Mouse (Mus musculus): ENCODE results near the gene Inpp5d.

Inpp5d gene

DNA sequence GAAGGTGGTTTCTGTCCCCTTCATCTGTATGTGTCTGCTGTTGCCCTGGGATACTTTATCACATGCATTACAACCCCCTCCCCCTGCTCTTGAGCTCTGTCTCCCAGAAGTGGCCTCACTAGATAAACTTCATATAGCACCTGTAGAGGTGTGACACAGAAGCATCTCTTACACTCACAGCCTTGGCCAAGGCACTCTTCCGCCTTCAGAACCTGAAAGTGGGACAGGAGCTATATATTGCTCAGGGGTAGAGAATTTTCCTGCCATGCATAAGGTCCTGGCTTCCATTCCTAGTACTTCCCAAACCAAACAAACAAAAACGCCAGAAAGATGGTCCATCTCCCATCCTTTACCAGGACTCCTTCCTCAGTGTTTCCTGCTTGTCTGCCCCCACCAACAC is 84.1 kb downstream of the Inpp5d start:
- DNase-seq (ENCODE audit: low spot score in 2 of 2), result no peak

DNA sequence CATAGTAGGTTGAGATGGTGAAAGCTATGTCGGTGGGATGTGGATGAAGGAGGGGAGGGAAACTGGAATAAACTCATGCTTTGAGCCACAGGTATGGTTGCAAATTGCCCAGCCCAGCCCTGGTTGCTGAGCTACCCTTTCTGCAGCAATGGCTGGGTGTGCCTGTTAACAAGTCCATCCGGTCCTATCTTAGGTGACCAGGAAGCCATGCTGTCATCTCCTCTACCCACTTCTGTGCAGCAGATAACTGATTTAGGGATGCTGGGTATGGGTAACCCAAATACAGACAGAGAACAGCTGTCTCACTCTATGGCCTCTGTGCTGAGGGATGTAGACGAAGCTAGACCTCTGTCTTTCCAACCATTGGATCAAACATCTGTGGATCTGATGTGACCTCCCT is 86.2 kb downstream of the Inpp5d start:
- peak in 1 of 2 experiments; percentile 52 for DNase-seq (ENCODE audit: low spot score in 2 of 2)

DNA sequence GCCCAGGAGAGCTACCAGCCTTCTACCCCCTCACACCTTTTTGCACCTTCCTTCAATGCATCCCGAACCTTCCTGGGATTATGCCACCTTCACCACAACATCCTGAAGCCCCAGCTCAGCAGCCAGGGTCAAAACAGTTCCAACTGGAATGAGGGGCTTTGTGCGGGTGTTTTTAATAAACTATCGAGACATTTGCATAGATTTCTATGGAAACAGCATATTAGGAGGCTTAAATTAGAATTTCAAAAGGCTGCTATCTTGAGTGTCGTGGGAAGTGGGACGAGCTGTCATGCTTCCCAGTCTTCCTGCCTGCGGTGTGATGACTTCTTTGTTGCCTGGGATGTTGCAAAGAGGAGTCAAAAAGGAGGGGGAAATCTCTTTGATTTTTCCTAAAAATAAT is 88.9 kb downstream of the Inpp5d start:
- no peak for DNase-seq (ENCODE audit: low spot score in 2 of 2)

- DNase-seq (ENCODE audit: low spot score in 2 of 2), result no peak
Measured at GRCm38 (mm10) chr1:87709661-87710270, 89.7 kb downstream of the Inpp5d start.

GRCm38 (mm10) chr1:87711938-87712613 is 92.0 kb downstream of the Inpp5d start:
- DNase-seq (ENCODE audit: low spot score in 2 of 2), result peak in 1 of 2 experiments; percentile 50

GRCm38 (mm10) chr1:87712614-87712971 is 92.5 kb downstream of the Inpp5d start:
- DNase-seq (ENCODE audit: low spot score in 2 of 2), result no peak

DNA sequence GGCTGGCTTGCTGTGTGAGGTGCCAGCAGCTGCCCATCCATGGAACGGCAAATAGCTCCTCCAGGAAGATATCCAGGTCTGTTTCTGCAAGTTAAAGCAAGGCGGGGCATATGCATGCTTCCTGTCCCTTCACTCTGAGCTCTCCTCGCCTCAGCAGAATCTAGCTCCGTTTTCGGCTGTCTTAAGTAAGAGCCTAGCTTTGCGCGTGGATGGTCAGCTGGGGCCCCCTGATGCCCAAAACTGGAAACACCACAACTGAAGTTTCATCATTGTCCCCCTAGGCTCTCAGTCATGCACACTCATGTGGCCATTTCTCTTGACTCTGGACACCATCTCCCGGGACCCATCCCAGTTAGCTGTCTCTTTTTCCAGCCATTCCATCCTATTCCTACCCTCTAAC is 101.3 kb downstream of the Inpp5d start:
- no peak for DNase-seq (ENCODE audit: low spot score in 2 of 2)

DNA sequence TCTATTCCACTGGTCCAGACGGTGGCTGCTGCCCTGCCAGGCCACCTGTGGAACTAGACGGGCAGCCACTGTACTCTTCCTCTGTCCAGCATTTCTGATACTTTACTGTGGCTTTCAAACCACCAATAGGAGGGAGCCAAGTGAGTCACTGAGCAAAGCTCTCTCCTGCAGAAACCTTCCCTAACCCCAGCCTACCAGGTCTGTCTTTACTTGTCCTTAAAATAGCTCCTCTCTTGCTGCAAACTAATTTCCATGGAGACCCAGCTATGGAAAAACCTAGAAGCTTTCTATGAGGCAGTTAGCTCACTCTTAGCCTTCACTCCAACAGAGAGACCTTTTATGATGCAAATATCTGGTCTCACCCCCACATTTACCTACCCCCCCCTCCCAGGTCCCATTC is 102.0 kb downstream of the Inpp5d start:
- DNase-seq (ENCODE audit: low spot score in 2 of 2), result no peak

- no peak for DNase-seq (ENCODE audit: low spot score in 2 of 2)
Measured at GRCm38 (mm10) chr1:87723351-87723750, 103.2 kb downstream of the Inpp5d start.

DNA sequence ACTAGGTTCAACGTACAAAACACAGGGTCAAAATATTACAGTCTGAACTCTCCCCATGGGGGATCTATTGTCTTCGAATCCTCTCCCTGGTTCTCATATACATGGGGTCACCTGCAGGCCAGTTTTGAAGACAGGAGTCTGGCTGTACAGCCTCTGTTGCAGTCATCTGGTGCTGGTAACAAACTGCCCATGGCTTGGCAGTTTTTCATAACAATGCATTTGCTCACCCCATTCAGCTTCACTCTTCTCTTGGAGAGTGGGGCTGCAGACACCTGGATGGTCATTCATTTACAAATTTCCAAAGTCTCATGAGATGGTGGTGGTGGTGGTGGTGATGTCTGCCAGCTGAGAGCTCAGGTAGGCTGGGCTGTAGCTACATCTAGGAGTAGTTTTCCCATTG is 109.0 kb downstream of the Inpp5d start:
- DNase-seq (ENCODE audit: low spot score in 2 of 2), result no peak

DNA sequence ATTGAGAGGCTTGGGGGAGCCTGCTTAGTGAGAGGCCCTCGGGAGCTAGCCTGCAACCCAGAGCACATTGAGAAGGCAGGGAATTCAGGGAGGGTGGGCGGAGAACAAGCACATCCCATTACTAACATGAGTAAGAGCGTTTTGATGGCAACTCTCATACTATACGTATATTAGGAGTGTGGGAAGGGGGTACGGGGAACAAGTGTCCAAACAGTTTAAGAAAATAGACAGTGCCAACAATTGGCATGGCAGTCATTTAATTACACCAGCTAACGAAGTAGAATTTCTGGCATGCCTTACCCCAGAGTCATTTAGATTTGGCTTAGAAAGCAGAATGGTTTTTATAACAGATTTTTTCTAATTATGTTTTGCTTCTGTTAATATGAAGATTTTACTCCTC is 109.7 kb downstream of the Inpp5d start:
- no peak for DNase-seq (ENCODE audit: low spot score in 2 of 2)

- no peak for DNase-seq (ENCODE audit: low spot score in 2 of 2)
Measured at GRCm38 (mm10) chr1:87730271-87730670, 110.2 kb downstream of the Inpp5d start.

DNA sequence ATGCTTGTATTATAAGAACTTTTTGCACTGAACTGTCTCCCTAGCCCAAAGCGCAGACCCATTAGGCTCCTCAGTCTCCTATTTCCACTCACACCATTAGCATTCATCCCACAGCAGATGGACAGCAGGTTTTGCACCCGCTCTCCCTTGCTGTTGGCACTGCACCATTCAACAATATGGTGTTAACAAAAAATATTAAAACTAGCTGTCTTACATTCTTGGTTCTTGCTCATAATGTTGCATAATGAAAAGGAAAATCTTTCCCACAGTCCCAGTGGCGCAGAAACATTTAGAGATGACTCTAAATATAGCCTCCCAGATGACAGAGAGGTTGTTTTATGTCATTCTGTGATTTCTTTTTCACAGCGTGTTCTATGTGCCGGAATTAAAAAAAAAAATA is 113.1 kb downstream of the Inpp5d start:
- DNase-seq (ENCODE audit: low spot score in 2 of 2), result no peak

- DNase-seq (ENCODE audit: low spot score in 2 of 2), result no peak
Measured at GRCm38 (mm10) chr1:87734153-87734552, 114.0 kb downstream of the Inpp5d start.

DNA sequence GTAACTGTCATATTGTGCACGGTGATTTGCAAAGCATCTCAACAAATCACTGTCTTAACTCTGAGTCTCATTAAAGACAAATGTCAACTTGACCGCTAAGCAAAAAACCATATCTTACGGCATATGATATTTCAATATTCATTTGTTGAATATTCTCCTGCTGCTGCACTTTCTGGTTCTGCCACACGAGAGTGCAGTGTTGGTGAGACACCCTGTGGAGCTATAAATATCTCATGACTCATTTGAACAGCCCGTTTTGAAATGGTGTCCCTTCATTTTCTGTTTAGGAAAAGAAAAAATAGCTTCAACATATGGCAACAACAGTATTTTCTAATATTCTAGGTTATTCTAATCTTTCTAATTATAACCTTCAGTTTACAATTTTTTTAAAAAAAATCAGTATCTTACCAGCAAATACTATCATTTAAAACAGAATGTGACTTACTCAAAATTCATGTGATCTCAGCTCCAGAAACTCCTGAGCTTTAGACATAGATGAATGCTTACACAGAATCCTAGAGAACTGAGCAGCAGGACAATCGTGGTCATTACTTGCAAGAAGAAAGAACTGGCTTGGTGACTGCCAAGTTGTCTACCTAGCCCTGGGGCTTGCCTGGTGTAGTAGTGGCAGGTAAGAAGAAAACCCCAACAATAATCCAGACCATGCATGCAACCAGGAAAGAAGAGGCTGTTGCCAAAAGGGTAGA is 120.6 kb downstream of the Inpp5d start:
- no peak for DNase-seq (ENCODE audit: low spot score in 2 of 2)

DNA sequence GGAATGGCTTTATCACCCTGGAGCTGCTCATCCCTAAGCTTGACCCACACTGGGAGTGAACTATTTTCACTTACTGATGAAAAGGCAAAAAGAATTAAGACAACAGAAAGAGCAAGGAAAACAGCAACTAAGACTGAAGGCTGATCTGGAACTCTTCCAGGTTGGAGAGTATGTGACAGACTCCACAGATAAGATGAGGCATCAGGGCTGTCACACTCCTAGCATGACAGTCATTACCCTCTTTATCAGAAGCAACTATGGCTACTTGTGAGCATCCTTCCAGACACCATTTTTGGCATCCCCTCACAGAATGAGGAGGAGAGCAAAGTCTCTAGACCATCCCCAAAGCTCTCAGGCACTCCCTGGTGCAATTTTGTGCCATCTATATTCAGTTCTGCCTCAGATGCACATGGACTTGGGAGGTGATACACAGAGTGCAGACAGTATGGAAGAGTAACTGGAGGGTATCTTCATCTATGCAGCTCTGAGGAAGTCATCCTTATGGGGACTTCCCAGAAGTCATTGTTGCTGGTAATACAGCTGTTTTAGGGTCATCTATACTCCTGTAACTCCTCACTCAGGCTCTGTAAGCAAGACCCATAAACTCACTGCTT is 129.4 kb downstream of the Inpp5d start:
- no peak for DNase-seq (ENCODE audit: low spot score in 2 of 2)

DNA sequence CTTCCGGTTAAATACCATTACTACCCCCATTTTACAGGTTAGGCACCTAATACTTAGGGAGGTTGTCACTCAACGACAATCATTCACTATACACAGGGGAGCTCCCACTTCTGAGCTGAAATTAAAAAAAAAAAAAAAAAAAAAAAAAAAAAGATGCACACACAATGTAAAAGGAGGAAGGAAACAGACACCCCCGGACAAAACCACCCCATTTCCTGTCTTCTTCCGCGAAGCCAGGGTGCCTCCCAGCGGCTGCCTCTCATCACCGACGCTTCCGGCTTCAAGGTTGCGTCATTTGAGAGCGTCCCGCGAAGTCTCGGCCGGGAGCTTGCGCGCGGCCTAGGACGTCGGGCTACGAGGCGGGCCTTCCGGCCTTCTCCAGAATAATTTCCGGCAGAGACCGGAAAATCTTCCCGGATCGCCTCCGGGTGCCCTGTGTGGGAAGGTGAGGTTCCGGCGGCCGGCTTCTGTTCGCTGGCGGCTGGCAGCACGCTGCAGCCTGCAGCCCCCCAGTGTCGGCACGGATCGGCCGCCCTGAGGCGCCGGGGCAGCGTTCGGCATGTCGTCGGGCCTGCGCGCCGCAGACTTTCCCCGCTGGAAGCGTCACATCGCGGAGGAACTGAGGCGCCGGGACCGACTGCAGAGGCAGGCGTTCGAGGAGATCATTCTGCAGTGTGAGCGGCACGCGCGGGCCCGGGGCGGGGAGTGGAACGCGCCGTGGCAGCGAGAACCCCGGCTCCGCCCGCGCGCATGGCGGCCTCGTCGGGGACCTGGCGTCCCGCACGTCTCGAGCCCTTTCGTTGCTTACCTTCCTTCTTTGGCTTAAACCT is 135.7 kb downstream of the Inpp5d start, which contains the start of gene Atg16l1:
TSS of gene Atg16l1 (plus strand) at position 230 of the 830 bp plus-strand sequence.
- peak; percentile 84 to 94 for DNase-seq (ENCODE audit: low spot score in 2 of 2)

GRCm38 (mm10) chr1:87763821-87764220 is 143.7 kb downstream of the Inpp5d start:
- no peak for DNase-seq (ENCODE audit: low spot score in 2 of 2)

DNA sequence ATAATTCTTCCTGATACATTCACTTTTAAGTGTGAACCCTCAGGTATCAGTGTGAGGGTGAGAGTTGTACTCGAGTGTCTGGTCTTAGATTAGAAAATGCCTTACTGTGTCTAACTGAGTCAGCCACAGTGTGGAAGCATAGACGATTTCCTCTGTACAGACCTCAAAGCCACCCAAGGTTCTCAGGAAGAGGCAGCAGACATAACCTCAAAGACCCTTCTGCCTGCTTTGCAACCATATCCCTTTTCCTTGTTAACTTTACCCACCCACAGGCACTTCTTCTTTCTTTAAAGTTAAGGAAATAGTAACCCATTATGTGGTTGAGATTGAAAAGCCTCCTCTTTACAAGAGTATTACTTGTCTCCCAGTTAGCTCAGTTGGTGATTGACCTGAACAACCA is 145.6 kb downstream of the Inpp5d start:
- DNase-seq (ENCODE audit: low spot score in 2 of 2), result no peak

DNA sequence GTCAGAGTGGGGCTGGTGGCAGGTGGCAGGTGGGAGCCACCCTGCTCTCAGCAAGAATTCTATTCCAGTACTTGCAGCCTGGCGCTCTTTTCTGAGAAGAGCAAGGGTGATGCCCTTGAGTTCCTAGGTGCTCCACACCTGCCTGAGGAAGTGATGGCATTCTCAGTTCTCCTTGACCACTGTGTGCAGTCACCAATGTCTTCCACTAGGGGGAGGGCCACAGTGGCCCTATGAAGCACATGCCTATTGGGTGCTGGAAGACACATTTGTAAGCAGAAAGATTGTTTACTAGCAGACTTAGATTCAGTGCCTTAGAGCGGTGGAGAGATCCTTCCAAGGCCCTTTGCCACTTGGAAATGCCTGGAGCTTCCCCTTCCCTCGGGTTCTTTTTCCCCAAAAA is 146.1 kb downstream of the Inpp5d start:
- peak; percentile 18 to 63 for DNase-seq (ENCODE audit: low spot score in 2 of 2)

DNA sequence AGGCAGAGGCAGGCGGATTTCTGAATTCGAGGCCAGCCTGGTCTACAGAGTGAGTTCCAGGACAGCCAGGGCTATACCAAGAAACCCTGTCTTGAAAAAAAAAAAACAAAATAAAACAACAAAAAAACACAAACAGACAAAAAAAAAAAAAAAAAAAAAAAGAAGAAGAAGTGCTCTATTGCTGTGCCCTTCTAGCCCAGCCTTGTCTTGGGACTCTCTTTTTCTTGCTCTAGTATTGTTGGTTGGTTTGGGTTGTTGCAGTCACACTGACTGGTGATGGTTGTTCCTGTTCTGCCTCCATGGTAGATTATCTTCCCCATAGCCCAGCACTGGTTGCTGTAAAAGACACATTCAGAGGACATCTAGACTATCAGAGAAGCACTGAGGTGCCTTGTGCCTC is 149.2 kb downstream of the Inpp5d start:
- no peak for DNase-seq (ENCODE audit: low spot score in 2 of 2)

Data from spleen, postnatal 10 days (tissue).